Mouse (Mus musculus): ENCODE results near the gene Dcaf17.

Dcaf17 gene

GRCm38 (mm10) chr2:71054716-71055115 is 412 bp upstream of the Dcaf17 start:
- peak; percentile 17 for DNase-seq (ENCODE audit: low spot score)

- DNase-seq (ENCODE audit: low spot score), result no peak
Observed at GRCm38 (mm10) chr2:71056115-71056835, 1.1 kb downstream of the Dcaf17 start.

- no peak for DNase-seq (ENCODE audit: low spot score)
Observed at GRCm38 (mm10) chr2:71071601-71072000, 16.5 kb downstream of the Dcaf17 start.

GRCm38 (mm10) chr2:71073330-71073729 is 18.2 kb downstream of the Dcaf17 start:
- no peak for DNase-seq (ENCODE audit: low spot score)

GRCm38 (mm10) chr2:71073828-71074227 is 18.7 kb downstream of the Dcaf17 start:
- no peak for DNase-seq (ENCODE audit: low spot score)

GRCm38 (mm10) chr2:71082416-71082815 is 27.3 kb downstream of the Dcaf17 start:
- no peak for DNase-seq (ENCODE audit: low spot score)

- DNase-seq (ENCODE audit: low spot score), result no peak
Observed at GRCm38 (mm10) chr2:71083454-71084193, 28.5 kb downstream of the Dcaf17 start.

GRCm38 (mm10) chr2:71089766-71090165 is 34.6 kb downstream of the Dcaf17 start:
- DNase-seq (ENCODE audit: low spot score), result no peak

- DNase-seq (ENCODE audit: low spot score), result peak; percentile 41
Observed at GRCm38 (mm10) chr2:71090660-71091445, 35.7 kb downstream of the Dcaf17 start.

GRCm38 (mm10) chr2:71096170-71096569 is 41.0 kb downstream of the Dcaf17 start:
- no peak for DNase-seq (ENCODE audit: low spot score)

- no peak for DNase-seq (ENCODE audit: low spot score)
Observed at GRCm38 (mm10) chr2:71102621-71103291, 47.6 kb downstream of the Dcaf17 start.

- DNase-seq (ENCODE audit: low spot score), result no peak
Observed at GRCm38 (mm10) chr2:71103292-71103680, 48.2 kb downstream of the Dcaf17 start.

- no peak for DNase-seq (ENCODE audit: low spot score)
Observed at GRCm38 (mm10) chr2:71104696-71105095, 49.6 kb downstream of the Dcaf17 start.

GRCm38 (mm10) chr2:71105469-71106215 is 50.5 kb downstream of the Dcaf17 start:
- no peak for DNase-seq (ENCODE audit: low spot score)

GRCm38 (mm10) chr2:71107225-71107624 is 52.1 kb downstream of the Dcaf17 start:
- DNase-seq (ENCODE audit: low spot score), result no peak

- no peak for DNase-seq (ENCODE audit: low spot score)
Observed at GRCm38 (mm10) chr2:71108541-71108940, 53.4 kb downstream of the Dcaf17 start.

GRCm38 (mm10) chr2:71113489-71114171 is 58.5 kb downstream of the Dcaf17 start:
- no peak for DNase-seq (ENCODE audit: low spot score)

- DNase-seq (ENCODE audit: low spot score), result no peak
Observed at GRCm38 (mm10) chr2:71116151-71116550, 61.0 kb downstream of the Dcaf17 start.

GRCm38 (mm10) chr2:71117797-71118708 is 62.9 kb downstream of the Dcaf17 start, which contains the start of gene Cybrd1:
TSS of gene Cybrd1 (plus strand) at chr2:71117923.
- peak; percentile 51 for DNase-seq (ENCODE audit: low spot score)

GRCm38 (mm10) chr2:71120844-71121243 is 65.7 kb downstream of the Dcaf17 start:
- DNase-seq (ENCODE audit: low spot score), result no peak
